Mouse (Mus musculus) brain, embryonic 14.5 days (tissue): ENCODE measurements around the gene Hoxb2. TPM values are rescaled to one million over a fixed set of nuclear protein-coding genes. Genes with fewer than 3 reads are reported as not detected.

Experiments used
- DNase-seq: peaks from one replicate; pipeline ENCODE4 v3.0.0-alpha.2; 2011; ENCODE audit warnings: low read depth
- CTCF ChIP-seq: fragments of 200-500 bp; IDR thresholded peaks from 2 replicates; pipeline ENCODE4 v1.5.1; 2012; ENCODE audit warnings: inconsistent platforms, mild to moderate bottlenecking, moderate library complexity, borderline replicate concordance; ENCODE audit not compliant: insufficient read depth, insufficient read length; ENCODE audit errors: extremely low read depth
- POLR2A ChIP-seq: fragments of 200-500 bp; IDR thresholded peaks from 2 replicates; pipeline ENCODE4 v1.6.1; 2012; ENCODE audit warnings: mild to moderate bottlenecking, inconsistent platforms, borderline replicate concordance; ENCODE audit not compliant: poor library complexity, insufficient read depth, insufficient read length, severe bottlenecking; ENCODE audit errors: extremely low read depth
- polyA plus RNA-seq: library from polyadenylated mRNA; depleted of rRNA; stranded (reverse); fragments of >200 nt; gene quantifications from 2 replicates; pipeline ENCODE4 v1.2.3, GENCODE M21; 2012; rRNA removed

The Hoxb2 gene
- polyA plus RNA-seq, 1 experiment, result 18.5 TPM

DNA sequence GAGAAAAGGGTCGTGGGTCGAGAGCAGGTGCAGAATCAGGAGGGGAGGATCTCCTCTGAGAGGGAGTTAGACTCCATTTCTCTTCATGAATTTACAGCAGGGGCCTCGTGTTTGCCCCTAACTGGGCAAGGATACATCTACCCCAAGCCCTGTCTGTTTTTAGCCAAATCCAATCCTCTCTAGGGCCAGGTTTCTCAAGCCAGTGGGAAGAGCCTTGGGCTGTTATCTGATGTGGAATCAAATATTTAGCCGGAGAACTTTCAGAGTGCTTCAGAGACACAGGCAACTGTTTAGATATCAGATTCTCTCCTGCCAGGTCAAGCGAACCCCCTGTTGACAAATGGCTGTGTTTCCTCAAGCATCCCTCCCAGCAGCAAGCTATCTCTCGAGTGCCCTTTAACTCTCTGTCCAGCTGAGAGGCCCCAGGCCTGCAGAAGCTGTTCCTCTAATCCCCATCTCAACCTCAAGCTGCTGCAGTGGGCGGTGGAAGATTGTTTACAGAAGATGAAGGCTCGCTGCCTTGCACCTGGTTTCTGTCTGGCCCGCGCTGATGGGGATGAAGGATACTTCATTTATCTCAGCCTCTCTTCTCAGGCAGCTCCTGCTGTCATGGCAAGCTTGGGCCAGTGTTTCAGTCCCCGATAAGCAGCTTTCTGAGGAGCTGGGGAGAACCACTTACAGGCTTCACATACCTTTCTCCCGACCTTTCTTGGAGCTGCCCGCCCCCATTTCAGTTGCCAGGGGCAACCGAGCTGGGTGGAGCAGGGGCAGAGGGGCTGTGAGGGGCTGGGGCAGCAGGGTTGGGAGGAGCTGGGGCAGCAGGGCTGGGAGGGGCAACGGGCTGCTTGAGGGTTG lies 46.7 kb downstream of the Hoxb2 start:
- DNase-seq, result no peak
- no peak for TF ChIP-seq POLR2A
- no peak for TF ChIP-seq CTCF

DNA sequence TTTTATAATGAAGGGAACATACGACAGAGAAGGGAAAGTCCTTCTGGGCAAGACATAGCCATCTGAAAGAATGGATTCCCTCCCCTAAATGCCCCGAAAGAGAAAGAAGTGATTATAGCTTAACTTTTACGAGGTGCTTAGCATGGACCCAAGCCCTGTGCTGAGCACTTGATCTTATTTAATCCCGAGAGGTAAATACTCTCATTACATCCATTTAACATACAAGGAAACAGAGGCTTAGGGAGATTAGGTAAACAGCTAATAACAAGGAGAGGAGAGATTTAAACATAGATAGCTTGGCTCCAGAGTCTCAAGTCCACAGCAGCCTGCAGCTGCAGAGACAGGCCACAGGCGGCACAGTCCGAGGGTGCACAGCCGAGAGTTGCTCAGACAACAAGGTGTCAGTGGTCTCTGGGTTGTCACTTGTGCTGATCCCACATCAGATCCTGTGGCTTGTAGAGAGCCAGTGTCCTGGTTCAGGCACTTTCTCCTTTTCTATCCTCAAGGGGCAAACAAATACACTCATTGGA lies 47.5 kb downstream of the Hoxb2 start:
- DNase-seq, result no peak
- TF ChIP-seq CTCF, result no peak
- no peak for TF ChIP-seq POLR2A

DNA sequence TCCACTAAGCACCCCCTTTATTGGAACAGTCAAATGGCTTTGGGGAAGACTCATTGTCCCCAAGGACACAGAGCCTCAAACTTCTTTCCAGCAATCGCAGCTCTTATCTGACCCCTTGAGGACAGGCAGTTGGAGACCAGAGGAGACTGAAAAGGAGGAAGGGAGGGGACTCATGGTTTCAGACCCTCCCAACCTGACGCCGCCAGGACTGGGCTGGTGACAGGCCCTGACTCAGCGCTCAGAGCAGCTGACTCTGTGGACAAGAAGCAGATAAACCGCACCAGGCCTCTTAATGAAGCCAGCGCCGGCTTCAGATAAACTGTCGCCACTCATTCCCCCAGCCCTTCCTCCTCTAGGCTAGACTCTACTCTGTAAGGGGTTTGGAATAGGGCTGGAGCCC lies 49.6 kb downstream of the Hoxb2 start:
- TF ChIP-seq CTCF (no peak), POLR2A (no peak)

More for the DNA sequence above, 49.6 kb downstream of the Hoxb2 start:
- DNase-seq, result no peak

Other genes with a start within 250 kb of the Hoxb2 start
- not detected in 2 replicates for gene Calcoco2, start 238.6 kb upstream of the Hoxb2 start, polyA plus RNA-seq
- 0.71 and 0.86 TPM in 2 replicates for gene Ttll6, start 216.7 kb upstream of the Hoxb2 start, polyA plus RNA-seq
- not detected in 2 replicates for gene Hoxb13, start 156.2 kb upstream of the Hoxb2 start, polyA plus RNA-seq
- 0.04 and 0.06 TPM in 2 replicates for gene Hoxb9, start 79.1 kb upstream of the Hoxb2 start, polyA plus RNA-seq
- 0.38 and 19.0 TPM in 2 replicates for gene Hoxb8, start 68.6 kb upstream of the Hoxb2 start, polyA plus RNA-seq
- 0.11 and 2.4 TPM in 2 replicates for gene Hoxb7, start 63.9 kb upstream of the Hoxb2 start, polyA plus RNA-seq
- 0.68 and 14.3 TPM in 2 replicates for gene Hoxb6, start 58.0 kb upstream of the Hoxb2 start, polyA plus RNA-seq
- gene Hoxb5, start 47.2 kb upstream of the Hoxb2 start, polyA plus RNA-seq, result 3.3 and 43.9 TPM in 2 replicates
- gene Hoxb4, start 32.3 kb upstream of the Hoxb2 start, polyA plus RNA-seq, result 0.72 and 6.6 TPM in 2 replicates
- 4.6 and 41.7 TPM in 2 replicates for gene Hoxb3, start 27.2 kb upstream of the Hoxb2 start, polyA plus RNA-seq
- 0.04 TPM in 1 of 2 replicates, not detected in the other for gene Hoxb1, start 15.2 kb downstream of the Hoxb2 start, polyA plus RNA-seq
- gene Skap1, start 114.1 kb downstream of the Hoxb2 start, polyA plus RNA-seq, result 1.9 and 2.3 TPM in 2 replicates